Mouse (Mus musculus) heart, postnatal 36 days (tissue): ENCODE results near the gene Gm364. TPM values are rescaled to one million over a fixed set of nuclear protein-coding genes. Genes with fewer than 3 reads are reported as not detected.

Experiments used
- DNase-seq, 2 experiments: peaks; one replicate each; pipeline ENCODE4 v3.0.0; 2021 to 2022
- intact Hi-C: fragments of 180-260 bp; cut with DNase I; formaldehyde crosslinking; loops from one replicate; pipeline ENCODE4 v1.15.1; 2025
- total RNA-seq, 2 experiments: library from RNA; stranded (reverse); gene quantifications; 2 replicates each; pipeline ENCODE4 v1.2.3; 2021

The Gm364 gene
- not detected for total RNA-seq

GRCm38 (mm10) chrX:57408769-57409168, at the start of gene Gm364:
Gene Gm364, plus strand, starts transcription at chrX:57409154.
- intact Hi-C loops = no loop called here
- DNase-seq = no peak

- no peak for DNase-seq
- intact Hi-C loops = no loop called here
Observed at GRCm38 (mm10) chrX:57359316-57359715, 49.6 kb upstream of the Gm364 start.

- intact Hi-C loops = no loop called here
- DNase-seq = no peak
Observed at GRCm38 (mm10) chrX:57364891-57365569, 43.9 kb upstream of the Gm364 start.

GRCm38 (mm10) chrX:57372965-57373364, 36.0 kb upstream of the Gm364 start:
- intact Hi-C loops = no loop called here
- no peak for DNase-seq

- intact Hi-C loops = no loop called here
- DNase-seq = no peak
Observed at GRCm38 (mm10) chrX:57373543-57373942, 35.4 kb upstream of the Gm364 start.

- no peak for DNase-seq
- intact Hi-C loops = no loop called here
Observed at GRCm38 (mm10) chrX:57374029-57374428, 34.9 kb upstream of the Gm364 start.

GRCm38 (mm10) chrX:57377096-57377495, 31.9 kb upstream of the Gm364 start:
- DNase-seq = no peak
- intact Hi-C loops = no loop called here

- no peak for DNase-seq
- intact Hi-C loops = no loop called here
Observed at GRCm38 (mm10) chrX:57378579-57378978, 30.4 kb upstream of the Gm364 start.

- DNase-seq = no peak
- intact Hi-C loops = loop anchor here (10.0 kb wide), 1 partner anchor 646 kb away; the partner anchor contains the start of gene Fhl1
Observed at GRCm38 (mm10) chrX:57380915-57381314, 28.0 kb upstream of the Gm364 start.

GRCm38 (mm10) chrX:57392367-57393246, 16.3 kb upstream of the Gm364 start, which contains the start of gene Rbmx:
Gene Rbmx, minus strand, starts transcription at chrX:57393036.
- intact Hi-C loops = loop anchor here (5.0 to 10.0 kb wide), 3 partner anchors 55 to 1048 kb away; partner anchors contain the start of genes Arhgef6, Mmgt1 and Zfp449
- DNase-seq = peak; percentile 77 to 82

GRCm38 (mm10) chrX:57393412-57393811, 15.5 kb upstream of the Gm364 start:
- intact Hi-C loops = loop anchor here (5.0 to 10.0 kb wide), 3 partner anchors 56 to 1049 kb away; partner anchors contain the start of genes Arhgef6, Mmgt1 and Zfp449

GRCm38 (mm10) chrX:57401388-57401787, 7.6 kb upstream of the Gm364 start:
- no peak for DNase-seq
- intact Hi-C loops = no loop called here

More at GRCm38 (mm10) chrX:57393412-57393811, 15.5 kb upstream of the Gm364 start:
- DNase-seq = no peak

- intact Hi-C loops = no loop called here
- DNase-seq = no peak
Observed at GRCm38 (mm10) chrX:57403651-57404050, 5.3 kb upstream of the Gm364 start.

- intact Hi-C loops = loop anchor here (1.0 to 10.0 kb wide), 3 partner anchors 244 to 1053 kb away; no protein-coding TSS in a partner anchor
- no peak for DNase-seq
Observed at GRCm38 (mm10) chrX:57431610-57432009, 22.7 kb downstream of the Gm364 start.

GRCm38 (mm10) chrX:57433897-57434296, 24.9 kb downstream of the Gm364 start:
- intact Hi-C loops = loop anchor here (10.0 kb wide), 2 partner anchors 491 to 1051 kb away; no protein-coding TSS in a partner anchor
- DNase-seq = no peak

- intact Hi-C loops = no loop called here
- DNase-seq = no peak
Observed at GRCm38 (mm10) chrX:57503634-57504033, 94.7 kb downstream of the Gm364 start, which contains the start of gene Gpr101. Gene Gpr101, minus strand, starts transcription at chrX:57503757.

- intact Hi-C loops = no loop called here
- DNase-seq = no peak
Observed at GRCm38 (mm10) chrX:57506247-57506646, 97.3 kb downstream of the Gm364 start.

- intact Hi-C loops = no loop called here
- no peak for DNase-seq
Observed at GRCm38 (mm10) chrX:57521117-57522095, 112.5 kb downstream of the Gm364 start.
